Mouse (Mus musculus) olfactory bulb, adult 2 months (tissue): ENCODE measurements around the gene Fars2. TPM values are rescaled to one million over a fixed set of nuclear protein-coding genes. Genes with fewer than 3 reads are reported as not detected.
A peak's percentile ranks its signal among the peaks of the same experiment; 100 is the strongest.

Experiments used
- H3K27ac ChIP-seq: fragments of 200-500 bp; 2 replicates; pipeline ENCODE4 v1.5.1; 2012; ENCODE audit warnings: low read depth, low read length; ENCODE audit not compliant: insufficient read depth
- H3K4me1 ChIP-seq: fragments of 200-500 bp; 2 replicates; pipeline ENCODE4 v1.6.1; 2012; ENCODE audit warnings: low read length; ENCODE audit not compliant: control insufficient read depth, insufficient read depth
- H3K4me3 ChIP-seq: fragments of 200-500 bp; 2 replicates; pipeline ENCODE4 v1.5.1; 2012; ENCODE audit warnings: mild to moderate bottlenecking, low read depth, low read length, moderate library complexity; ENCODE audit not compliant: insufficient read depth
- CTCF ChIP-seq: fragments of 200-500 bp; IDR thresholded peaks from 2 replicates; pipeline ENCODE4 v1.5.1; 2012; ENCODE audit warnings: low read depth, mild to moderate bottlenecking, low read length, moderate library complexity; ENCODE audit not compliant: insufficient read depth
- POLR2A ChIP-seq: fragments of 200-500 bp; IDR thresholded peaks from 2 replicates; pipeline ENCODE4 v1.6.1; 2012; ENCODE audit warnings: mild to moderate bottlenecking, low read depth, low read length, moderate library complexity; ENCODE audit not compliant: insufficient read depth
- WGBS: fragments of 180-500 bp; shearing (Covaris S2); methylation state at CpG from one replicate; pipeline ENCODE4 v1.1.7; 2018; 5-methylcytosine and 5-hydroxymethylcytosine counted together
- polyA plus RNA-seq: library from polyadenylated mRNA; stranded (reverse); fragments of >200 nt; gene quantifications from 2 replicates; pipeline ENCODE4 v1.2.4, GENCODE M21; 2012; ENCODE audit warnings: low replicate concordance; ENCODE audit not compliant: missing spikeins, insufficient read depth, insufficient read length

Fars2 gene
- polyA plus RNA-seq, 1 experiment: not detected

- H3K4me1 ChIP-seq: no peaks in the 10 kb centered on the region
- TF ChIP-seq CTCF: no peak
- no peak for TF ChIP-seq POLR2A
- 97% methylated on average over 5 of the region's 5 CpGs for WGBS
- H3K4me3 ChIP-seq: no peak overlapping the region
- no peak overlapping the region for H3K27ac ChIP-seq
Measured at GRCm38 (mm10) chr13:36264391-36264790, 147.2 kb downstream of the Fars2 start.

DNA sequence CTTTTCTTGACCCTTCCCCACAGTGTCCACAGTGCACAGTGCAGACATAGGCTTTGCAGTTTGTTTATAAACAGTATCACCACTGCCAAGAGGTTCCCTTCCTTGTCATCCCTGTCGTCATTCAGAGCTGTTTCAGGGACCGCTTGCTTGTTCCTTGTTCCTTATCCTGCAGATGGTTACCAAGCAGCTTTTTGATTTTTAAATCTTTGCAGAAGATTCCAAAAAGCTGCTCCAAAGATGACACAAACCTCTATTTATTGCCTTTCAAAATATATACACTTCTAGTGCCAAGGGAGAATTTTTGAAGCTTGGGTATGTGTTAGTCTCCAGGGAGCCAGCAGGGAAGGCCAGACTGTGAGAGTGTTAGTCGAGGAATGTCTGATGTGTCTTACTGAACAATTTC is 148.1 kb downstream of the Fars2 start:
- no peak overlapping the region for H3K27ac ChIP-seq
- WGBS: 66% methylated on average over 3 of the region's 3 CpGs
- no peaks in the 10 kb centered on the region for H3K4me1 ChIP-seq
- no peak overlapping the region for H3K4me3 ChIP-seq
- no peak for TF ChIP-seq POLR2A
- no peak for TF ChIP-seq CTCF

GRCm38 (mm10) chr13:36267399-36267798 is 150.2 kb downstream of the Fars2 start:
- H3K4me1 ChIP-seq: no peaks in the 10 kb centered on the region
- TF ChIP-seq CTCF: no peak
- no peak for TF ChIP-seq POLR2A
- H3K27ac ChIP-seq: no peak overlapping the region
- 100% methylated on average over 1 of the region's 1 CpGs for WGBS
- no peak overlapping the region for H3K4me3 ChIP-seq

DNA sequence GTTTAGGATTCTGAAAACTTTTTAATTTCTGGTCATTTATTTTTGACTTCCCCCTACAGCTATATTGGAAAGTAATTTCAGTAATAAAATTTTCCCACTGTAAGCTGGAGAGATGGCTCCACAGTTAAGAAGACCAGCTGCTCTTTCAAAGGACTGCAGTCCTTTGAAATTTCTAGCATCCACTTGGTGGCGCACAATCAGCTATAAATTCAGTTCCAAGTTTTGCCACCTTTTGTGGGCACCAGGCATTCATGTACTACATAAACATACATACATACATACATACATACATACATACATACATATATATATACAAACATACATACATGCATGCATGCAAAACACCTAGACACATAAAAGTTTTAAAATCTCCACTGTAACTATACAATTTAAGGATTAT is 153.7 kb downstream of the Fars2 start:
- WGBS: 91% methylated on average over 1 of the region's 1 CpGs
- H3K4me3 ChIP-seq: no peak overlapping the region
- TF ChIP-seq POLR2A (no peak), CTCF (no peak)
- H3K27ac ChIP-seq: no peak overlapping the region
- H3K4me1 ChIP-seq: no peaks in the 10 kb centered on the region

DNA sequence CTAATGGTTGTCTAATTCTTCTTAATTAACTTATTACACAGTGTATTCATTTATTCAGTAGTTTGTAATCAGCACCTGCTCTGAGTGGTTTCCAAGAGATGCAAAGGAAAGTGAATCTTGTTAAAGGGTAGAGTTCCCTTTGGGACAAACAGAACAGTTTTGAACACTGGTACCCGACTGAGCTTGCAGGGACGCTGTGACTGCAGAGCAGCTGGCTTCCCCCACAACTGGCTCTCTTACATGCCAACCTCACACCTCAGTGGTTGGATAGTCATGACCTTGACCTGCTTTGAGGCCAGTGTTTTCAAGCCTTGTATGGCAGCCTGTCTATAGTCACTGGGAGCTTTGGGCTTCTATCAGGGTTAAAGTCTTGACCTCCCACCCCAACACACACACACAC is 156.3 kb downstream of the Fars2 start:
- no peak for TF ChIP-seq POLR2A
- TF ChIP-seq CTCF: no peak
- Histone ChIP-seq H3K4me3 (no peak overlapping the region), H3K4me1 (no peaks in the 10 kb centered on the region), H3K27ac (no peak overlapping the region)
- 63% methylated on average over 2 of the region's 2 CpGs for WGBS

DNA sequence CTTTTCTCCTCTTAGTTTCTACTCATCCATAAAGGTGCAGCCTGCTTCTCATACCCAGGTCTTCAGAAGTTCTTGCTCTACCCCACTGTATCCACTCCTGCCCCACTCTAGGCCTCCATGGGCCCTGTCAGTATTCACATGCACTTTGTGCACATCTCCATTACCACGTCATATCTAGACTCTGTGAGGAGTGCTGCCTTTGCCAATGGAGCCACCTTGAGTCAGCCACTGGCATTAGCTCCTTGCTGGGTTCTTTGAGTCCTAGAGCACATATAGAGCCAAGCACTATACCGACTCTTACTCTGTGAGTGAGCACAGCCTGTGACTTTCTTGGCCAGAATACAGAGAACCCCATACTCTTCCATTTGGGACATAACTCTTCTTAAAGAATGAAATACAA is 159.0 kb downstream of the Fars2 start:
- H3K4me3 ChIP-seq: no peak overlapping the region
- no peak for TF ChIP-seq POLR2A
- no peak for TF ChIP-seq CTCF
- no peaks in the 10 kb centered on the region for H3K4me1 ChIP-seq
- WGBS: 91% methylated on average over 2 of the region's 2 CpGs
- no peak overlapping the region for H3K27ac ChIP-seq

DNA sequence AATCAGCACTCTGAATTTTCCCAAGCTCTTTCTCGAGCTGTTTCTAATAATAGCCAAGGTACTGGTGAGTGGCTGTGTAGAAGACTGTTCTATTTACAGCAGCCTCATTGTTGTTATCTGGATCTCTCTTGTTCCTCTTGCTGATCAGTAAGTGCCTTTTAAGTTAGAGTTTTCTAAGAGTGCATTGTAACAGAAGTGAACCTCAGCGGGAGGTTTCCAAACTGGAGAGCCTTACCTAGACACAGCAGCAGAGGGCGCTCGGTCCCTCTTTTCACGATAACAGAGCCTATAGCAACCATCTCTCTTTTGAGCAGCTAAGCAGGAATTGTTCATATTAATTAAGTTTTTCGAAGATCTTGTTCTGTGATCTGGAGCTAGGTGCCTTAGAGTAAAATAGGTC is 164.8 kb downstream of the Fars2 start:
- H3K4me1 ChIP-seq: peaks cover 10% of the 10 kb centered on the region
- H3K27ac ChIP-seq: no peak overlapping the region
- H3K4me3 ChIP-seq: no peak overlapping the region
- WGBS: 2% methylated on average over 6 of the region's 6 CpGs
- no peak for TF ChIP-seq POLR2A
- TF ChIP-seq CTCF: 0 out of 2 replicates have a peak, but pooled peaks have one; percentile 31

- TF ChIP-seq CTCF: no peak
- no peak for TF ChIP-seq POLR2A
- WGBS: 35% methylated on average over 7 of the region's 7 CpGs
- peak overlapping the region; percentile 52 for H3K27ac ChIP-seq
- peaks cover 10% of the 10 kb centered on the region for H3K4me1 ChIP-seq
- H3K4me3 ChIP-seq: no peak overlapping the region
Measured at GRCm38 (mm10) chr13:36282785-36283544, 165.8 kb downstream of the Fars2 start.

GRCm38 (mm10) chr13:36283545-36284067 is 166.4 kb downstream of the Fars2 start:
- H3K27ac ChIP-seq: no peak overlapping the region
- TF ChIP-seq POLR2A: no peak
- TF ChIP-seq CTCF: no peak
- peaks cover 10% of the 10 kb centered on the region for H3K4me1 ChIP-seq
- WGBS: 68% methylated on average over 7 of the region's 7 CpGs
- H3K4me3 ChIP-seq: no peak overlapping the region
